Mouse (Mus musculus) limb, embryonic 11.5 days (tissue): ENCODE data around the gene Tceal1. TPM values are rescaled to one million over a fixed set of nuclear protein-coding genes. Genes with fewer than 3 reads are reported as not detected.
A peak's percentile ranks its signal among the peaks of the same experiment; 100 is the strongest.
"Not testable (repeated sequence)": the region's sequence is repeated elsewhere in the genome, so short reads cannot be mapped to it uniquely, and the experiment has no call there.

Experiments used
- ATAC-seq: fragments of 200-750 bp; cut with Nextera tagmentation; 2 replicates; pipeline ENCODE4 v1.8.0; 2017; ENCODE audit warnings: low read depth; ENCODE audit not compliant: insufficient number of reproducible peaks, low FRiP score, low TSS enrichment
- DNase-seq: peaks from one replicate; pipeline ENCODE4 v3.0.0-alpha.2; 2015; ENCODE audit warnings: low spot score
- H3K27ac ChIP-seq: fragments of 300-500 bp; sonication (generic); replicated peaks from 2 replicates; pipeline ENCODE4 v1.5.1; 2014; ENCODE audit warnings: low read depth, mild to moderate bottlenecking, low read length
- H3K27me3 ChIP-seq: fragments of 300-500 bp; sonication (generic); 2 replicates; pipeline ENCODE4 v1.6.1; 2014; ENCODE audit warnings: mild to moderate bottlenecking, low read length, mixed read lengths; ENCODE audit not compliant: control insufficient read depth, insufficient read depth
- H3K36me3 ChIP-seq: fragments of 300-500 bp; sonication (generic); 2 replicates; pipeline ENCODE4 v1.6.1; 2014; ENCODE audit warnings: mild to moderate bottlenecking, low read length, moderate library complexity, mixed read lengths; ENCODE audit not compliant: control insufficient read depth, insufficient read depth
- H3K4me1 ChIP-seq: fragments of 300-500 bp; sonication (generic); 2 replicates; pipeline ENCODE4 v1.6.1; 2014; ENCODE audit warnings: low read length, mixed read lengths; ENCODE audit not compliant: control insufficient read depth, insufficient read depth
- H3K4me2 ChIP-seq: fragments of 300-500 bp; sonication (generic); 2 replicates; pipeline ENCODE4 v1.6.1; 2014; ENCODE audit warnings: low read depth, mild to moderate bottlenecking, moderate library complexity; ENCODE audit not compliant: severe bottlenecking
- H3K4me3 ChIP-seq: fragments of 300-500 bp; sonication (generic); 2 replicates; pipeline ENCODE4 v1.5.1; 2014; ENCODE audit warnings: low read depth, low read length
- H3K9ac ChIP-seq: fragments of 300-500 bp; sonication (generic); 2 replicates; pipeline ENCODE4 v1.6.1; 2014; ENCODE audit warnings: mild to moderate bottlenecking, low read length
- H3K9me3 ChIP-seq: fragments of 300-500 bp; sonication (generic); 2 replicates; pipeline ENCODE4 v1.6.1; 2016; ENCODE audit warnings: low read length; ENCODE audit not compliant: control insufficient read depth
- WGBS: fragments of 180-500 bp; shearing (Covaris S2); extraction: QIAGEN DNeasy Blood & Tissue Kit; methylation state at CpG from one replicate; pipeline ENCODE4 v1.1.7; 2014; 5-methylcytosine and 5-hydroxymethylcytosine counted together
- polyA plus RNA-seq: library from polyadenylated mRNA; unstranded; fragments of >200 nt; fragmentation: Nextera tagmentation; extraction: Ambion mirVana; gene quantifications from 2 replicates; pipeline ENCODE4 v1.2.1, GENCODE M21; 2014

Tceal1 gene
- polyA plus RNA-seq, 1 experiment from 2014 or later: 8.8 TPM

DNA sequence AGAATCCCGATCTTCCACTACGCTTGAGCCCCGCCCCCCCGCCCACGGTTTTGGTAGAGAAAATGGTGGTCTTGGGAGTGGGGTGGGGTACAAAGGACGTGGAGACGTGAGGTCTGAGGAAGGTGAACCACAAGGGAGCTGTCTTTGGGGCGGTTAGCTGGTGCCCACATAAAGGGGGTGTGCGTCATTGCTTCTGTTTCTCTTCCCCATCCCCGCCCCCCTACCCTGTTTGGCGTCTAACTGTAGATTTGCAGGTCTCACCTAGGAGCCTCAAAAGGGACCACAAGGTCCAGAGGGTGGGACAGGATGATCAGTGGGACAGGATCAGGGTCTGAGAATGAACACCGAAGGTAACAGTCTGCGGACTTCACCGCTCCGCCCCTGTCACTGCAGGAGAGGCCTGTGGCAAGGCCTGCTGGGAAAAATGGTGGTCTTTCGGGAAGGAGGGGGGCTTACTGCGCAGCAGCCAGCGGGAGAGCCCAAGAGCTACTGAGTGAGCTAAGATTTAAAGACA is 443 bp downstream of the Tceal1 start:
- ATAC-seq: peak; percentile 86
- Histone ChIP-seq H3K4me1 (no peaks in the 10 kb centered on the region), H3K4me2 (peak overlapping the region; percentile 44), H3K36me3 (no peaks in the 10 kb centered on the region), H3K27me3 (no peaks in the 10 kb centered on the region), H3K27ac (0 out of 2 replicates have a peak overlapping the region, but pooled peaks have one; percentile 36), H3K4me3 (peak overlapping the region; percentile 43), H3K9ac (peak overlapping the region; percentile 56), H3K9me3 (no peaks in the 10 kb centered on the region)
- WGBS: 19% methylated on average over 18 of the region's 18 CpGs
- DNase-seq: peak; percentile 67

DNA sequence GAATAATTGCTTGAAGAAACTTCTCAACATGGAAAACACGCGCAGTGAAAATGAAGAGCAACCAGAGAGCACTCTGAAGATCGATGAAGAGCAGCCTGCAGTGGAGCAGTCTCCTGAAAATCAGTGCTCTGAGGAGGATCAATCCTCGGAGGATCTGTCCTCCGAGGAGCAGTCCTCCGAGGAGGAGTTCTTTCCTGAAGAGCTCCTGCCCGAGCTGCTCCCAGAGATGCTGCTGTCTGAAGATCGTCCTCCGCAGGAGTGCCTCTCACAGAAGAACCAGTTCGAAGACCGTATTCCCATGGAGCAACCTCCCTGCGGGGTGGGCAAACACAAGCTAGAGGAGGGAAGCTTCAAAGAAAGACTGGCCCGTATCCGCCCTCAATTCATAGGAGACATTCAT is 1.0 kb downstream of the Tceal1 start:
- WGBS: 22% methylated on average over 14 of the region's 14 CpGs
- Histone ChIP-seq H3K36me3 (no peaks in the 10 kb centered on the region), H3K4me1 (no peaks in the 10 kb centered on the region), H3K9ac (peak overlapping the region; percentile 56; the same call in 1 of the 2 replicates), H3K4me3 (peak overlapping the region; percentile 43), H3K9me3 (no peaks in the 10 kb centered on the region), H3K27me3 (no peaks in the 10 kb centered on the region), H3K4me2 (peak overlapping the region; percentile 44), H3K27ac (no peak overlapping the region)
- ATAC-seq (no peak), DNase-seq (peak; percentile 25)

DNA sequence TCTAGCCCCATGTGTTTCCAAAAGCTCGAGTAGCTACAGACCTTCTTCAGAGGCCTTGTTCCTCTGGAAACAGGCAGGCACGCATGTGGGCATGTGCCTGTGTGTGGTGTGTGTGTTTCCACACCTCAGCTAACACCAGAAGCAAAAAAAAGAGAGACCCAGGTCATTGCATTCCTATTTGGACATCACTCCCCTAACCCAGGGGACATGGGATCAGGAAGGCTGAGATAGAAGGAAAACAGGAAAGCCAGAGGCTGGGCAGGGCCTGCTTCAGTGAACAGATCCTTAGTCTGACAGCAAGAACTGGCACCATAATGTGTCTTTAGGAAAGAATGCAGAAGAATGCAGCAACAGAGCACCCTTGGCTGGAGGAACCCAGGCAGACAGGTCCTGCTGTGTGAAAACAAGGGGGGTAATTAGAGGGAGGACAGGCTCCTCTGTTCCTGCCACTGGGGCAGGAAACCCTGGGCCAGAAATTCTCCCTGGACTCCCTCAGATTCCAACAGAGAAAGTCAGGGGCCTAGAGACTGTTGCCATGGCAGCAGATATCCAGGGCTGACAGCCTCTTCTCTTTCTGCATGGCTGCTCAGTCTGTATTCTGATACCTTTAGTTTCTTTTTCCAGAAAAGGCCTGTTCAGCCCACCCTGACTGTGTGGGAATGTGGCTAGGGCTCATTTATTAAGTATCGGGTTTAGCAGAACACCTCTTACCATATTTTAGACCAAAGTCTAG is 7.1 kb downstream of the Tceal1 start:
- not testable (repeated sequence) for ATAC-seq, H3K27me3 ChIP-seq, H3K36me3 ChIP-seq, H3K9ac ChIP-seq, DNase-seq, H3K27ac ChIP-seq, H3K4me1 ChIP-seq, H3K9me3 ChIP-seq, H3K4me2 ChIP-seq, H3K4me3 ChIP-seq
- 68% methylated on average over 3 of the region's 3 CpGs for WGBS

DNA sequence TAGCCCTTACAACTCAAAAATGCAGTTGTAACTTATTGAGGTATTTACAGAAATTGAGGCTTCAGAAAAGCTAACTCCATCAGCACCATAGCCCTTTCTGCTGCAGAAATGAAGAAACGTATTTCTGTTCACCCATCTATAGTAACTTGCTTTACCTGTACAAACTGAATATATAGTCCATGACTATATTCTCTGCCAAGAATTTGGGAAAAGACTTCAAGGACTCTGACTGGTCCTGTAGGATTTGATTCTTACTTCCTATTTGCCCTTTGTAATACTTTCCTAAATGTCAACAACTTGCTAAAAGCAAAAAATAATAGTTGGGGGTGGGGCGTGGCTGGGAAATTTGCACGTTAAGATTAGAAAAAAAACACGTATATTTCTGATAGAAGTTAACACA is 24.2 kb downstream of the Tceal1 start:
- no peak overlapping the region for H3K4me2 ChIP-seq
- no peaks in the 10 kb centered on the region for H3K27me3 ChIP-seq
- no peak for ATAC-seq
- no peaks in the 10 kb centered on the region for H3K9me3 ChIP-seq
- no peak overlapping the region for H3K4me3 ChIP-seq
- no peak for DNase-seq
- 90% methylated on average over 4 of the region's 4 CpGs for WGBS
- H3K36me3 ChIP-seq: no peaks in the 10 kb centered on the region; the same call in 1 of the 2 replicates
- H3K4me1 ChIP-seq: no peaks in the 10 kb centered on the region
- H3K27ac ChIP-seq: no peak overlapping the region
- no peak overlapping the region for H3K9ac ChIP-seq

- DNase-seq: peak; percentile 20
Measured at GRCm38 (mm10) chrX:136740087-136740790, 32.5 kb downstream of the Tceal1 start.

GRCm38 (mm10) chrX:136740791-136741650 is 33.2 kb downstream of the Tceal1 start:
- Histone ChIP-seq H3K27me3 (no peaks in the 10 kb centered on the region), H3K4me1 (no peaks in the 10 kb centered on the region), H3K27ac (peak overlapping the region; percentile 75), H3K36me3 (no peaks in the 10 kb centered on the region), H3K9ac (peak overlapping the region; percentile 65), H3K4me2 (no peak overlapping the region), H3K9me3 (no peaks in the 10 kb centered on the region), H3K4me3 (peak overlapping the region; percentile 47)
- DNase-seq (peak; percentile 89), ATAC-seq (peak; percentile 97)
- 21% methylated on average over 39 of the region's 39 CpGs for WGBS

More at GRCm38 (mm10) chrX:136740087-136740790, 32.5 kb downstream of the Tceal1 start:
- 24% methylated on average over 15 of the region's 15 CpGs for WGBS
- Histone ChIP-seq H3K4me1 (no peaks in the 10 kb centered on the region), H3K27ac (peak overlapping the region; percentile 75; the same call in 1 of the 2 replicates), H3K4me3 (peak overlapping the region; percentile 47), H3K9ac (peak overlapping the region; percentile 65), H3K27me3 (no peaks in the 10 kb centered on the region), H3K9me3 (no peaks in the 10 kb centered on the region), H3K36me3 (no peaks in the 10 kb centered on the region), H3K4me2 (peak overlapping the region; percentile 24; the same call in 1 of the 2 replicates)
- no peak for ATAC-seq

- Histone ChIP-seq H3K4me3 (peak overlapping the region; percentile 42), H3K4me2 (peak overlapping the region; percentile 35; the same call in 1 of the 2 replicates), H3K27me3 (no peaks in the 10 kb centered on the region), H3K4me1 (no peaks in the 10 kb centered on the region), H3K36me3 (no peaks in the 10 kb centered on the region), H3K9me3 (no peaks in the 10 kb centered on the region), H3K27ac (peak overlapping the region; percentile 72; the same call in 1 of the 2 replicates), H3K9ac (peak overlapping the region; percentile 59)
- DNase-seq: peak; percentile 87
- ATAC-seq: peak; percentile 75
- WGBS: 32% methylated on average over 45 of the region's 46 CpGs
Measured at GRCm38 (mm10) chrX:136741651-136742201, 33.9 kb downstream of the Tceal1 start.
